Mouse (Mus musculus): ENCODE data around the gene Hnf1a. TPM values are rescaled to one million over a fixed set of nuclear protein-coding genes. Genes with fewer than 3 reads are reported as not detected.

Hnf1a gene
- polyA plus RNA-seq, 1 experiment: 0.04 TPM

DNA sequence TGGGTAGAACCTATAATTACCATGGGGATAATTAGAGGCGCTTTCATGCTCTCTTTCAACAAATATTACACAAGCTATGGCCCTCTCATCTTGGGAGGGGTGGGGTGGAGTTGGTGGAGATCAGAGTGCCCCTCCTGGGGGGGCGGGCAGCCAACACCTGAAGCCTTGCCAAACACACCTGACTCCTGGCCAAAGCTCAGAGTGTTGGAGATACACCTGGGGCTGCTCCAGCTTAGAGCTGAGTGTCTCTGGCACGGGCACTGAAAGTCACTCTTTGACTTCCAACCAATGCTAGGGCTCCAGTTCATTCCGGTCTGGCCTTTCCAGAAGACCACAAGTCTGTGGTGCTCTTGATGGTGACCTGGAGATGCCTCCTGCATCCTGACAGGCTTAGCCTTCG is 36.9 kb upstream of the Hnf1a start:
- peaks cover 16% of the 10 kb centered on the region for H3K79me2 ChIP-seq (ENCODE audit: control insufficient read depth, insufficient read depth)
- TF ChIP-seq MAX (IDR thresholded peaks at IDR 0.05) (no peak), FOSL1 (IDR thresholded peaks at IDR 0.05; ENCODE audit: insufficient read depth, low read length, poor library complexity, severe bottlenecking) (no peak), USF1 (IDR thresholded peaks at IDR 0.05; ENCODE audit: low read depth) (no peak), MYOD1 (IDR thresholded peaks at IDR 0.05; ENCODE audit: control insufficient read depth, insufficient read length, low read depth) (no peak), MYOG (IDR thresholded peaks at IDR 0.05; ENCODE audit: control insufficient read depth, extremely low read depth, insufficient read length) (no peak), CEBPB (IDR thresholded peaks at IDR 0.05; ENCODE audit: low read depth) (no peak), CTCF (IDR thresholded peaks at IDR 0.05; ENCODE audit: control insufficient read depth, insufficient read depth, insufficient read length) (no peak)
- no peak overlapping the region for H3ac ChIP-seq (ENCODE audit: control insufficient read depth, insufficient read length, low read depth)
- H3K4me3 ChIP-seq (ENCODE audit: insufficient read depth, poor library complexity, severe bottlenecking): no peak overlapping the region
- H3K27me3 ChIP-seq (ENCODE audit: control insufficient read depth, insufficient read depth, insufficient read length): no peaks in the 10 kb centered on the region
- H3K36me3 ChIP-seq (ENCODE audit: control insufficient read depth, insufficient read depth): no peaks in the 10 kb centered on the region
- peaks cover 12% of the 10 kb centered on the region for H3K79me3 ChIP-seq (ENCODE audit: low read depth)

DNA sequence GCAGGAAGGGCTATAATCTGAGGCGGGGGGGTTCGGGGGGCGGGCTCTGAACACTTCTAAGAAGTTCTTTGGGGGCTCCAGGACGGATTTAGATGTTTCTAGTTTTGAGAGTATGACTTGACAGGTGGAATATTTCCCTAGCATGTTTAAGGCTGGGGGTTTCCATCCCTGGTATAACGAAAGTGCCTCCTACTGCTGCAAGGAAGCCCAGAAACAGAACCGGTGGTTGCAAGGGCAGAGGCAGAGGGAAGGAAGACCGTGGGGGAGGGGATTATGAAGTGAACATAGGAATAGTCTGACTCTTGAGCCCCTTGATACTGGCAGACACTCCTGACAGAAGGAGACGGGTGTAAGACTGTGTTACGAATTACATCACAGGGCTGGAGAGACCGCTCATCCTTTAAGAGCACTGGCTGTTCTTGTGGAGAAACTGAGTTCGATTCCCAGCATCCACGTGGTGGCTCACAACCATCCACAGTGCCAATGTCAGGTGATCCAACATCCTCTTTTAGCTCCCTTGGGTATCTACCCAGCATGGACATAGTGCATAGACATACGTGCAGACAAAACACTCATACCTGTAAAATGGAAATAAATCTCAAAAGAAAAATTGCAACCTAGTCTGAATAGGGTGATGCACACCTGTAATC is 32.5 kb upstream of the Hnf1a start:
- no peak overlapping the region for H3ac ChIP-seq (ENCODE audit: control insufficient read depth, insufficient read length, low read depth)
- no peak for TF ChIP-seq MYOG (IDR thresholded peaks at IDR 0.05; ENCODE audit: control insufficient read depth, extremely low read depth, insufficient read length)
- TF ChIP-seq CTCF (IDR thresholded peaks at IDR 0.05; ENCODE audit: control insufficient read depth, insufficient read depth, insufficient read length): no peak
- TF ChIP-seq MYOD1 (IDR thresholded peaks at IDR 0.05; ENCODE audit: control insufficient read depth, insufficient read length, low read depth): no peak
- TF ChIP-seq FOSL1 (IDR thresholded peaks at IDR 0.05; ENCODE audit: insufficient read depth, low read length, poor library complexity, severe bottlenecking): no peak
- no peak for TF ChIP-seq CEBPB (IDR thresholded peaks at IDR 0.05; ENCODE audit: low read depth)
- no peak for TF ChIP-seq MAX (IDR thresholded peaks at IDR 0.05)
- no peak for TF ChIP-seq USF1 (IDR thresholded peaks at IDR 0.05; ENCODE audit: low read depth)
- no peak overlapping the region for H3K4me3 ChIP-seq (ENCODE audit: insufficient read depth, poor library complexity, severe bottlenecking)
- H3K36me3 ChIP-seq (ENCODE audit: control insufficient read depth, insufficient read depth): no peaks in the 10 kb centered on the region
- no peaks in the 10 kb centered on the region for H3K79me2 ChIP-seq (ENCODE audit: control insufficient read depth, insufficient read depth)
- H3K79me3 ChIP-seq (ENCODE audit: low read depth): no peaks in the 10 kb centered on the region
- peaks cover 5% of the 10 kb centered on the region for H3K27me3 ChIP-seq (ENCODE audit: control insufficient read depth, insufficient read depth, insufficient read length)

DNA sequence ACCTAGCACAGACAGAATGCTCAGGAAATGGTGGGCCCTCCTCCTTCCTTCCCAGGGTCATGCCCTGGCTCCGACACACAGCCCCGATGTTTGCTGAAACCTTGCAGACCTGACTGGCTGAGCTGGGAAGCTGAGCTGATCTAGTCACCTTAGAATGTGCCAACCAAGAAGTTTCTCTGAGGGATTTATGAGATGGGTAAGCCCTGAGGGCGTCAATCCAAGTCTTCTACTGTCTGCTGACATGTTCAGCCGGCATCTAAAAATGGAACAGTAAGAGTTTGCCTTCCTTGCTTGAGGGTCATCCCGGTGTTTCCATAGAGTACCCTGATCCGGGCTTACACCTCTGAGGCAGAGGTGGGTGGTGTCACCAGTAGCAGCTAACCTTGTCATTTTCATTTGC is 31.9 kb upstream of the Hnf1a start:
- H3K36me3 ChIP-seq (ENCODE audit: control insufficient read depth, insufficient read depth): no peaks in the 10 kb centered on the region
- no peaks in the 10 kb centered on the region for H3K79me2 ChIP-seq (ENCODE audit: control insufficient read depth, insufficient read depth)
- H3K4me3 ChIP-seq (ENCODE audit: insufficient read depth, poor library complexity, severe bottlenecking): no peak overlapping the region
- peaks cover 5% of the 10 kb centered on the region for H3K27me3 ChIP-seq (ENCODE audit: control insufficient read depth, insufficient read depth, insufficient read length)
- H3ac ChIP-seq (ENCODE audit: control insufficient read depth, insufficient read length, low read depth): no peak overlapping the region
- no peaks in the 10 kb centered on the region for H3K79me3 ChIP-seq (ENCODE audit: low read depth)
- TF ChIP-seq CEBPB (IDR thresholded peaks at IDR 0.05; ENCODE audit: low read depth) (no peak), CTCF (IDR thresholded peaks at IDR 0.05; ENCODE audit: control insufficient read depth, insufficient read depth, insufficient read length) (no peak), FOSL1 (IDR thresholded peaks at IDR 0.05; ENCODE audit: insufficient read depth, low read length, poor library complexity, severe bottlenecking) (no peak), MYOD1 (IDR thresholded peaks at IDR 0.05; ENCODE audit: control insufficient read depth, insufficient read length, low read depth) (no peak), MYOG (IDR thresholded peaks at IDR 0.05; ENCODE audit: control insufficient read depth, extremely low read depth, insufficient read length) (no peak), MAX (IDR thresholded peaks at IDR 0.05) (no peak), USF1 (IDR thresholded peaks at IDR 0.05; ENCODE audit: low read depth) (no peak)

DNA sequence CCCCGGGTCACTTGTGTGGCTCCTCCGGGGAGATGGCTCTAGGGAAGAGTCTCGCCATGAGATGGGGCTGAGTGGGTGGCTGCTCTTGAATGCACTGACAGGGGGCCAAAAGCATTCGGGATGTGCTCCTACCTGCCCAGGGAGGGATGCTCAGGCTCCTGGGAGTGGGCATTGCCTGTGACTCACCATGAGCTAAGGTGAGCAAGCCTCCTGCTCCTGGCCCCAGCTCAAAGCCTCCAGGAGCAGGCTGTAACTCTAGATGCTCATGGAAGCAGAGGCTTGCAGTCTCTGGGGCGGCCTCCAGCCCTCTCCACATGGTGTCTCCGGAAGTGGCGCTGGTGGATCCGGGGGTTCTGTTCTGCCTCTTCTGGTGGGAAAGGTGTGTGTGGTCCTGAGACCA is 30.6 kb upstream of the Hnf1a start:
- Histone ChIP-seq H3K79me3 (ENCODE audit: low read depth) (no peaks in the 10 kb centered on the region), H3ac (ENCODE audit: control insufficient read depth, insufficient read length, low read depth) (no peak overlapping the region), H3K4me3 (ENCODE audit: insufficient read depth, poor library complexity, severe bottlenecking) (no peak overlapping the region), H3K79me2 (ENCODE audit: control insufficient read depth, insufficient read depth) (no peaks in the 10 kb centered on the region), H3K27me3 (ENCODE audit: control insufficient read depth, insufficient read depth, insufficient read length) (peaks cover 5% of the 10 kb centered on the region), H3K36me3 (ENCODE audit: control insufficient read depth, insufficient read depth) (no peaks in the 10 kb centered on the region)
- TF ChIP-seq MYOD1 (IDR thresholded peaks at IDR 0.05; ENCODE audit: control insufficient read depth, insufficient read length, low read depth) (no peak), MYOG (IDR thresholded peaks at IDR 0.05; ENCODE audit: control insufficient read depth, extremely low read depth, insufficient read length) (no peak), FOSL1 (IDR thresholded peaks at IDR 0.05; ENCODE audit: insufficient read depth, low read length, poor library complexity, severe bottlenecking) (no peak)

DNA sequence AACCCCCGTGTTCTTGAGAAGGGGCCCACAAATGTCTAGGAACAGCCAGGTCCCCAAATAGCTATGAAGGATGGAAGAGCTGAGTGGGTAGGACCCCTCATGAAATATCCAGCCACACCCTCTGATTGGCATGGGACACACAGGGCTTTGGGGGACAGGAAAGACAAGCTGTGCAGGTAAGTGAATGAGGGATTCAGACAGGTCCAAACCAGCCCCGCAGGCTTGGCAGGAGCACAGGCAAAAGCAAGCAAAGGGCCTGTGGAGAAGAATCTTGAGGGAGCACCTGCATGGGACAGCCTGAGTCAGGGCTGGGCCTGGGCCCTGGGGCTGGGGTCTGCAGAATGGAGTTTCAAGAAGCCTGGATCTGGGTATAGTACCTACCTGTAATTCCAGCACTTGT is 29.6 kb upstream of the Hnf1a start:
- no peaks in the 10 kb centered on the region for H3K79me3 ChIP-seq (ENCODE audit: low read depth)
- no peak for TF ChIP-seq USF1 (IDR thresholded peaks at IDR 0.05; ENCODE audit: low read depth)
- H3ac ChIP-seq (ENCODE audit: control insufficient read depth, insufficient read length, low read depth): no peak overlapping the region
- no peaks in the 10 kb centered on the region for H3K79me2 ChIP-seq (ENCODE audit: control insufficient read depth, insufficient read depth)
- H3K27me3 ChIP-seq (ENCODE audit: control insufficient read depth, insufficient read depth, insufficient read length): peaks cover 5% of the 10 kb centered on the region
- H3K36me3 ChIP-seq (ENCODE audit: control insufficient read depth, insufficient read depth): no peaks in the 10 kb centered on the region
- no peak overlapping the region for H3K4me3 ChIP-seq (ENCODE audit: insufficient read depth, poor library complexity, severe bottlenecking)

DNA sequence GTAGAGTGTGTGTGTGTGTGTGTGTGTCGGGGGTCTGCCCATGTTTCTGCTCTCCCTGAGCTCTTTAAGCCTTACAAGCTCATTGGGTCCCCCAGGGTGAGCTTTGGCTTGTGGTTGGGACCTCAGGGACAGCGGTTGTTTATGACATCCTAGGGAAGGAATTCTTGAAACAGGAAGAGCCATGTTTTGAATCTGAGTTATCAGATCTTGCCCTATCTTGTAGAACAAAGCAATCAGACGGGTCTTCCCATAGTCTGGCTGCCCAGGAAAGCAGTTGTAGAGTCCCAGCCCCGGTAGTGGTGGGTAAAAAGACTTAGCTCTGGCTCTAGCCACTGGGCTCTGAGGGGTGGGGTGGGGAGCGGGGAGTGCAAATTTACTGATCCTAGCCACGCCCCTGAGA is 26.4 kb upstream of the Hnf1a start:
- TF ChIP-seq FOSL1 (IDR thresholded peaks at IDR 0.05; ENCODE audit: insufficient read depth, low read length, poor library complexity, severe bottlenecking) (no peak), MAX (IDR thresholded peaks at IDR 0.05) (no peak), MYOG (IDR thresholded peaks at IDR 0.05; ENCODE audit: control insufficient read depth, extremely low read depth, insufficient read length) (no peak), CEBPB (IDR thresholded peaks at IDR 0.05; ENCODE audit: low read depth) (no peak), MYOD1 (IDR thresholded peaks at IDR 0.05; ENCODE audit: control insufficient read depth, insufficient read length, low read depth) (no peak), CTCF (IDR thresholded peaks at IDR 0.05; ENCODE audit: control insufficient read depth, insufficient read depth, insufficient read length) (no peak), USF1 (IDR thresholded peaks at IDR 0.05; ENCODE audit: low read depth) (no peak)
- Histone ChIP-seq H3ac (ENCODE audit: control insufficient read depth, insufficient read length, low read depth) (no peak overlapping the region), H3K79me2 (ENCODE audit: control insufficient read depth, insufficient read depth) (no peaks in the 10 kb centered on the region), H3K79me3 (ENCODE audit: low read depth) (no peaks in the 10 kb centered on the region), H3K4me3 (ENCODE audit: insufficient read depth, poor library complexity, severe bottlenecking) (no peak overlapping the region), H3K27me3 (ENCODE audit: control insufficient read depth, insufficient read depth, insufficient read length) (peaks cover 8% of the 10 kb centered on the region), H3K36me3 (ENCODE audit: control insufficient read depth, insufficient read depth) (no peaks in the 10 kb centered on the region)

All from C2C12 (cell line).